Mouse (Mus musculus): ENCODE results near the gene Gstcd.

The Gstcd gene

GRCm38 (mm10) chr3:133091664-133092273 lies at the start of gene Gstcd, which contains the start of gene Ints12:
Gstcd (minus strand) TSS chr3:133092033.
Ints12 (plus strand) TSS chr3:133091840.
- peak; percentile 86 for DNase-seq (ENCODE audit: low spot score)

- no peak for DNase-seq (ENCODE audit: low spot score)
These were observed 40.8 kb upstream of the Gstcd start for GRCm38 (mm10) chr3:133132611-133133010.

DNA sequence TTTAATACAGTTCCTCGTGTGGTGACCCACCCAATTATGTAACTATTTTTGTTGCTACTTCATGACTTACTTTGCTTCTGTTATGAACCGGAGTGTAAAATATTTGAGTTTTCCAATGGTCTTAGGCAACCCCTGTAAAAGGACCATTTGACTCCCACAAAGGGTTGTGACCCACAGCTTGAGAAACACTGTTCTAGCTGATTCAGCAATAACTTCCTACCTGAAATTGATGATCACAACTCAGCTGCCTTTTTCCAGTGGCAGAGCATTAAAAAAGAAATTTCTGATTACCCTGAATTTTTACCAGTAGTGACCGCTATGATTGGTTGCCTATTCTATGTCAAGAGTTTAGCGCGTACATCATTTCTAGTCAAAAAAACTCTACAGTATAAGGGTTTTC lies 39.5 kb upstream of the Gstcd start:
- no peak for DNase-seq (ENCODE audit: low spot score)

GRCm38 (mm10) chr3:133113281-133113680 lies 21.4 kb upstream of the Gstcd start:
- DNase-seq (ENCODE audit: low spot score) = no peak

- no peak for DNase-seq (ENCODE audit: low spot score)
These were observed 19.9 kb upstream of the Gstcd start for GRCm38 (mm10) chr3:133111741-133112140.

DNA sequence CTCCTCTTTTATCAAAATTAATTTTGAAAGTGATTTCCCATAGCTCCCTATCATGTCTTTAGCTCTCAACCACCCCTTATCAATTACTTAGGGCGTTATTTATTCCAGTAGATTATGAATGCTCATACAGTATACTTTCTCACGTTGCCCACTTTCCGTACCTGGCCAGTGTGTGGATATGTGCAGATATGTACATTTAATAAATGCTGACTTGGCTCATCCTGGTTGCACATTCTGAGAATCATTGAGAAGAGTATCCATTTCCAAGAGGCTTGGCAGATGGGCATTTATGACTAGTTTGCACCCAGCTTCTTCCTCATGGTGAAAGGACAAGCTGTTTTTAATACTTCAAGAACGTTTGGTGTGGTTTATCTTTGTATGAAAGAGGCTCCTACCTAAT lies 18.0 kb upstream of the Gstcd start:
- DNase-seq (ENCODE audit: low spot score) = no peak

- DNase-seq (ENCODE audit: low spot score) = no peak
These were observed 16.9 kb upstream of the Gstcd start for GRCm38 (mm10) chr3:133108731-133109130.

GRCm38 (mm10) chr3:133104436-133104835 lies 12.6 kb upstream of the Gstcd start:
- no peak for DNase-seq (ENCODE audit: low spot score)

GRCm38 (mm10) chr3:133103768-133104167 lies 11.9 kb upstream of the Gstcd start:
- DNase-seq (ENCODE audit: low spot score) = no peak

DNA sequence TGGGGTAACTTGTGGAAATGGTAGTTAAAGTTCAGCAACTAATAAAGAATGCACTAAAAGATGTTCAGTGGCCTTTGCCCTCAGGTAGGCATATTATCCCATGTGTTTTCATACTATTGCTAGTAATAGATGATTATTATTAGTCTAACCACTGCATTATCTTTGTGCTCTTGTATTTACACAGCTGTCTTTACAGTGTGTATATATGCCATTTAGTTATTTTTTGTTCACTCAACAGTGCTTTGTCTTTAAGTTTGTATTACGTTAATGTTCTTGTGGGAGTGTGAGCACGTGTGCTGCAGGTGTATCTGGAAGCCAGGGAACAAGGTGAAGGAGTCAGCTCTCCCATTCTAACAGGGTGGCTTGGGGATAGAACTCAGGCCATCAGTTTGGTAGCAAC lies 7.1 kb upstream of the Gstcd start:
- DNase-seq (ENCODE audit: low spot score) = no peak

- DNase-seq (ENCODE audit: low spot score) = no peak
These were observed 6.5 kb upstream of the Gstcd start for GRCm38 (mm10) chr3:133098336-133098735.

- DNase-seq (ENCODE audit: low spot score) = no peak
These were observed 6.1 kb upstream of the Gstcd start for GRCm38 (mm10) chr3:133097936-133098335.

- no peak for DNase-seq (ENCODE audit: low spot score)
These were observed 2.5 kb upstream of the Gstcd start for GRCm38 (mm10) chr3:133094305-133094704.

DNA sequence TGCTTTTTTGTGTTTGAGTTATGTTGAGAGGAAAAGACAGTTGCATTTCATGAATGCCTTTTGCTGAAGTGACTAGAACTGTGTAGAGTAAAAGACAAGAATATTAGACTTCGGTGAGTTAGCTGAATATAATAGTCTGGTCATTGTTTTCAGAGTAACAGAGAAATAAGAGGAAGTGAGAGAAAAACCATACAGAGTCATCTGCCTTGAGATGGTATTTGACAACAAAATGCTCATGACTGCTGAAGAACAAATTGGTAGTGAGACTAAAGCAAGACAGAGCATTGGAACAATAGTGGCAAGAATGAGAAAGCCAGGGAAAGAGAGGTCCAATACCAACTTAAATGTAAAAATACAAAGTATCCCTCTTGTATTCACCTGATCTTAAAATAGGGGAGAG lies 1.1 kb upstream of the Gstcd start:
- DNase-seq (ENCODE audit: low spot score) = no peak

DNA sequence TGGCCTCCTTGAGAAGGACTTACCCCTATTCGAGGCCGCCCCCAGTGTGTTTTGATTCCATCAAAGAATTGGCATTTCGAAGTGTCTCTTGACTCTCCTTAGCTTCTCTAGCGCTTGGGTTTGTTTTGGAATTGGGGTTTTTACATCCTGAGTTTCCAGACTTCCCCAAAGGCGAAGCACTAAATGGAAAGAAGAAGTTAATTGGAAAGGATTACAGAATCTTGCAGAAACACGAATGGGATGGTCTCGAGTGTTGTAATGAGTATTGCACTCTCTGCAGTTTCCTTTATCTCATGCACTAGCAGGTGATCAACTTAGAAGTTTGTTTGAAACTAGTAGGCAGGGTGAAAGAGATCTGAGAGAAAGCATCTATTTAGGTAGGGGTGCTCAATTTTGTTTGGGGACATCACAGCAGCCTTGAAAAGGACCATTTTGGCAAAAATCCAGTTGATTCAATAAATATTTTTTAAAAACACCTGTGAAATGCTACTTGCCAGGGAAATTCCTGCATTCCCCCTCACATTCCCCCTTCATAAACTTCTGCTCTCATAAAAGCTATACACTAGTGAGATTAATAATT lies 531 bp upstream of the Gstcd start:
- DNase-seq (ENCODE audit: low spot score) = no peak

DNA sequence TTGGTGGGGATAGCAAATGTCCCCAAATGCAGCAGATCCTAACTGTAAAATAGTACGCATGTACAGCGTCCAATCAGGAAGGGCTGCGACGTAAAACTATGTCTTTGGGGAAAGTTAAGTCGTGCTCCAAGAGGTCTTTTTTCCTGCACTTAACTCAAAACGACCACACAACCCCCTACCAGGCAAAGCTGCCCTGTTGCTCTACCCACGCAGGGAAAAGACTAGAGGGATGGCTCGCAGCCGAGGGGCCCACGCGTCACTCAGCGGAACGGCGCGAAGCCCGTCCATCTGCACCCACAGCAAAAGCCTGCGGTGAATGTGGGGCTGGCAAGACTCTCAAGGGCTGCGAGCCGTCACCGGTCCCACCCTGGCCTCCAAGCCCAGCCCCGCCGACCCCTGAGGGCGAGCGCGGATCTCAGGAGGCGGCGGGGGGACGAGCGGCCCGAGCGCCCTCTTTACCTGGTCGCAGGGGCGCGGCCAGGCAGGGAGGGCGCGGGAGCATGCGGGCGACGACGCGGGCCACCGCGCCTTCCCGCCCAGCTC lies 641 bp downstream of the Gstcd start:
- no peak for DNase-seq (ENCODE audit: low spot score)

- DNase-seq (ENCODE audit: low spot score) = no peak
These were observed 1.3 kb downstream of the Gstcd start for GRCm38 (mm10) chr3:133090247-133091120.

- no peak for DNase-seq (ENCODE audit: low spot score)
These were observed 6.0 kb downstream of the Gstcd start for GRCm38 (mm10) chr3:133085858-133086257.

DNA sequence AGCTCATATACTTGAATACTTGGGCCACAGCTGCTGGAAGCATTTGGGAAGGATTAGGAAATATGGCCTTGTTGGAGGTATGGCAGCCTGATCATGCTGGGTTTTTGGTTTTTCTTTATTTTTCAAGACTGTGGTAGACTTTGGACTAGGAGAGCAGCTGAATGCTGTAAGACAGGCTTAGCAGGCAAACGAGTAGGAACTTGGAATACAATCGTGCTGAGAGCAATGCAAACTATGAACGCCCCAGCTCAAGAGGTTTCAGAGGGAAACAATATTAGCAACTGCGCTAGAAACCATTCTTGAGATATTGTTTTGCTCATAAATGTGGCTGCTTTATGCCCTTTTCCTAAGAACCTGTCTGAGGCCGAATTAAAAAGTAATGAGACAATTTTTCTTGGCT lies 9.1 kb downstream of the Gstcd start:
- no peak for DNase-seq (ENCODE audit: low spot score)

- DNase-seq (ENCODE audit: low spot score) = no peak
These were observed 16.3 kb downstream of the Gstcd start for GRCm38 (mm10) chr3:133075560-133075959.

GRCm38 (mm10) chr3:133052068-133052467 lies 39.8 kb downstream of the Gstcd start:
- no peak for DNase-seq (ENCODE audit: low spot score)

GRCm38 (mm10) chr3:133033145-133033755 lies 58.6 kb downstream of the Gstcd start:
- no peak for DNase-seq (ENCODE audit: low spot score)
